Mouse (Mus musculus): Measurements from ENCODE around the gene Atf3. TPM values are rescaled to one million over a fixed set of nuclear protein-coding genes. Genes with fewer than 3 reads are reported as not detected.

Atf3 gene
- polyA plus RNA-seq (2017; shearing (Covaris generic)) = 0.24 TPM

DNA sequence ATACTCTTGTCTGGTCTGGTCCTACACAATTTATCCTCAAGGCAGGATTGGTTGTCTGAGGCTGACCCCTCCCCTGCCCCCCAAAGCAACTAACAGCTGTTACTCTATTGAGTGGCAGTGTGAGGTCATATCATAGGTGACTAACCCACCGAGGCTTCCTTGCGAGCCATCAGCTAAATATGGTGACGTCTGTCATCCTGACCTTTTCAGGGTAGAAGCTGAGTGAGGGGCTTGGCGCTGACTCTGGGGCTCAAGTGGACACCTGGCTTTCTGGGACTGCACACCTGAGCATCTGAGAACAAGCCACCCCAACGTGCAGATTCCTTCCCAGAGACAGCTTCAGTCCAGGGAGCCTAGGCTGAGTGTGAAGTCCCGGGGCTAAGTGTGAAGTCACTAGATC, at the start of gene Atf3:
TSS of gene Atf3 (minus strand) at position 101 of the 400 bp plus-strand sequence.

DNA sequence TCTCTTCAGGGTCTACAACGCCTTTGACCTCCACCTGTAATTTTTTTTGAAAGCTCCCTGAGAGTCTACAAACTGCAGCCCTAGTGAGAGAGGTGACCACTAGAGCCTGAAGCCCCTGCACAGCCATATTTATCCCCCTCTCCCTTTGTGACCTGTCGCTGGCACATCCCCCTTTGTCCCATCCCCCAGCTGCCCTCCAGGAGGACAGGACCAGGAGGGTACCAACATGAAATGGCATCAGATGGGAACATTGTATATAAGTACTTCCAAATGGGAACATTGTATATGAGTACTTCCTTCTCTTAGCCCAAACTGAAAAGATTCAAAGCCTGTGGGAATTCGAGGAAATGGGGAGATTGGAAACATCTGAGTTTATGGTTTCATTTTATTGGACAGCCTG, 53.1 kb downstream of the Atf3 start, which contains the start of gene Fam71a:
TSS of gene Fam71a (minus strand) at position 101 of the 400 bp plus-strand sequence.

Other genes starting within 250 kb of the Atf3 start
- 0.37 TPM for gene Vash2, start 238.7 kb downstream of the Atf3 start, polyA plus RNA-seq (2017; shearing (Covaris generic))
- 8.5 TPM for gene Flvcr1, start 191.9 kb downstream of the Atf3 start, polyA plus RNA-seq (2017; shearing (Covaris generic))
- gene Spata45, start 181.4 kb downstream of the Atf3 start, polyA plus RNA-seq (2017; shearing (Covaris generic)) = not detected
- 14.1 TPM for gene Tatdn3, start 155.1 kb downstream of the Atf3 start, polyA plus RNA-seq (2017; shearing (Covaris generic))
- gene Nsl1, start 155.0 kb downstream of the Atf3 start, polyA plus RNA-seq (2017; shearing (Covaris generic)) = 2.0 TPM
- gene Batf3, start 120.2 kb downstream of the Atf3 start, polyA plus RNA-seq (2017; shearing (Covaris generic)) = 0.38 TPM
- not detected for gene Fam71a, start 53.2 kb downstream of the Atf3 start, polyA plus RNA-seq (2017; shearing (Covaris generic))
- gene Nenf, start 100.2 kb upstream of the Atf3 start, polyA plus RNA-seq (2017; shearing (Covaris generic)) = 4.7 TPM
- 33.7 TPM for gene Tmem206, start 107.9 kb upstream of the Atf3 start, polyA plus RNA-seq (2017; shearing (Covaris generic))
- 24.2 TPM for gene Ppp2r5a, start 185.2 kb upstream of the Atf3 start, polyA plus RNA-seq (2017; shearing (Covaris generic))